Mouse (Mus musculus) small intestine, adult 2 months (tissue): ENCODE measurements around the gene 9930111J21Rik2. TPM values are rescaled to one million over a fixed set of nuclear protein-coding genes. Genes with fewer than 3 reads are reported as not detected.

Experiments used
- H3K27ac ChIP-seq: fragments of 200-500 bp; 2 replicates; pipeline ENCODE4 v1.5.1; 2012; ENCODE audit warnings: low read depth, low read length, control low read depth, inconsistent platforms; ENCODE audit not compliant: insufficient read depth
- H3K27me3 ChIP-seq: fragments of 200-500 bp; 2 replicates; pipeline ENCODE4 v1.6.1; 2012; ENCODE audit warnings: mild to moderate bottlenecking, moderate library complexity, low read length, inconsistent platforms; ENCODE audit not compliant: control insufficient read depth, insufficient read depth
- H3K36me3 ChIP-seq: fragments of 200-500 bp; 2 replicates; pipeline ENCODE4 v1.6.1; 2012; ENCODE audit warnings: mild to moderate bottlenecking, low read length, control low read depth, inconsistent platforms; ENCODE audit not compliant: control insufficient read depth, insufficient read depth
- H3K4me1 ChIP-seq: fragments of 200-500 bp; 2 replicates; pipeline ENCODE4 v1.6.1; 2012; ENCODE audit warnings: low read length, inconsistent platforms, mixed read lengths; ENCODE audit not compliant: control insufficient read depth, insufficient read depth, insufficient read length
- H3K4me3 ChIP-seq: fragments of 200-500 bp; 2 replicates; pipeline ENCODE4 v1.5.1; 2012; ENCODE audit warnings: low read depth, mild to moderate bottlenecking, control low read depth, inconsistent platforms, low read length, moderate library complexity
- CTCF ChIP-seq: fragments of 200-500 bp; IDR thresholded peaks from 2 replicates; pipeline ENCODE4 v1.5.1; 2012; ENCODE audit warnings: low read depth, mild to moderate bottlenecking, control low read depth, inconsistent platforms, low read length, moderate library complexity, mixed read lengths; ENCODE audit not compliant: insufficient replicate concordance, insufficient read length; ENCODE audit errors: extremely low read depth
- POLR2A ChIP-seq: fragments of 200-500 bp; IDR thresholded peaks from 2 replicates; pipeline ENCODE4 v1.6.1; 2012; ENCODE audit warnings: low read depth, mild to moderate bottlenecking, control low read depth, inconsistent platforms, low read length, moderate library complexity
- WGBS: fragments of 180-500 bp; shearing (Covaris S2); methylation state at CpG from one replicate; pipeline ENCODE4 v1.1.7; 2018; 5-methylcytosine and 5-hydroxymethylcytosine counted together
- polyA plus RNA-seq: library from polyadenylated mRNA; depleted of rRNA; stranded (reverse); fragments of >200 nt; gene quantifications from 2 replicates; pipeline ENCODE4 v1.2.3, GENCODE M21; 2012

9930111J21Rik2 gene
- polyA plus RNA-seq, 1 experiment = 0.85 TPM

DNA sequence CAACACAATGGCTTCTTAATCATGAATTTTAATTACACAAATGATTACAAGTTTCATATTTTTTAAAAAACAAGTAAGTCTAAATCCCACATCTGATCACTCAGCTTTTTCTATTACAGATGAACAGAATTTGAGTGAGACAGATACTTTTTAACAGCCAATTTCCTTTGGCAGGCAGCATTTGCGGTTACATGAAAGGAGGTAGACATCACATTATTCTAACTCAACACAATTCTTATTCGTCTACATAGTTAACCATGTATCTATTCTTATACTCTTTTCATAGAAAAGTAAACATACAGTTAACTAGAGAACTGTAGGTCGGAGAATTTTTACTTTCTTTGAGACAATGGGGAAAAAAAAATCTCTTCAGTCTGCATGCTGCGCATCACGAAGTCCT is 39.5 kb upstream of the 9930111J21Rik2 start:
- TF ChIP-seq POLR2A (no peak), CTCF (no peak)
- H3K36me3 ChIP-seq = peaks cover 14% of the 10 kb centered on the region
- H3K4me1 ChIP-seq = peaks cover 22% of the 10 kb centered on the region
- no peak overlapping the region; the same call in 1 of the 2 replicates for H3K27ac ChIP-seq
- H3K4me3 ChIP-seq = no peak overlapping the region
- 79% methylated on average over 5 of the region's 5 CpGs for WGBS
- H3K27me3 ChIP-seq = no peaks in the 10 kb centered on the region

DNA sequence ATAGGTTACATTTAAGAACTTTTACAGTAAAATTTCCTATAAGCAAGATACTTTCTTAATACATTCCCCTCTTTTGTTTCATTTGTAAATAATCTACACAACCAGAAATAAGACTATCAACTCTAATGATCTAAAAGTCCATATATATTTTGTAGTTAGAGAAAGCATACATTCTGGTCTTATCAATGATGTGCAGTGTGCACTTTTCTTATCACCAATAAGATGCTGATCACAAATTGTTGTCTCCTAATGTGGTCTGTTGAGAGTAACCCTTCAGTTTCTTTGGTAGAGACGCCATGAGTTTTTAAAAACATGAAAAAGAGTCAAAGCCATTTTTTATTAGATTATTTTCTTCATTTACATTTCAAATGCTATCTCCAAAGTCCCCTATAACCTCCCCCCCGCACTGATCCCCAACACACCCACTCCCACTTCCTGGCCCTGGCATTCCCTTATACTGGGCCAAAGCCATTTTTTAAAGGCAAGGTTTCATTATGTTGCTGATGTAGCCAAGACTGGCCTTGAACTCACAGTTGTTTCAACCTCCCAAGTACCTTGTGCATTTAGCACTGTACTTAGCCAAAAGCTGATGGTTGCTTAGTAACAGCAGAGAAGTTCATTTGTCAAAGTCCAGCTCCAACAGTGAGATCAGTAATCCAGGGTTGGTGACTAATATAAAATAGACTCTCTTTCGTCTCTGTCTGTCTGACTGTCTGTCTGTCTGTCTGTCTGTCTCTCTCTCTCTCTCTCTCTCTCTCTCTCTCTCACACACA is 38.9 kb upstream of the 9930111J21Rik2 start:
- no peak overlapping the region; the same call in 1 of the 2 replicates for H3K27ac ChIP-seq

DNA sequence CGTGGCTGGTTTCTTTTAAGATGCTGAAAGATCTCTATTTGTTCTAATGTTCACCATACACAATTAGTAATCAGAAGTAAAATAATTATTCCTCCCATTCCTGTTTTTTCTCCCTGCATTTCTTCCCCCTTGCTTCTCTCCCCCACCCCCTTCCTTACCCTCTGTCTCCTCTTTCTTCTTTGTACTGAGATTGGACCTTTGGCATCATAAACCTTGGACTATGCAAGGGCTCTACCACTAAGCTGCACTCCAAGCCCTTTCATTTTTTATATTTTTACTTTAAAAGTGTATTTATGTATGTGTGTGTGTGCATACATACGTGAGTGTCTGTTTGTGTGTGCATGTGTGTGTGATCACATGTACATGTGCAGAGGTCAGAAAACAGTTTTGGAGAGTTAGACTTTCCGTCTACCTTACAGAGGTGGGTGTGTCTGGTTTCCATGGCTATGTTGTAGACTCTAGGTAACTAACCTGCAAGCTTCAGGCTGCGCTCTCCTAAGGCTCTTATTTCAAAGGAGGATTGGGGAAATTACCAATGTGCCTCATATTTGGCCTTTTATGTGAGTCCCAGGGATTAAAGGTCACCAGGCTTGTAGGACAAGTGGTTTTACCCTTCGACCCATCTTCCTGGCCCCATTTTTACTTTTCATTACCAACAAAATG is 38.1 kb upstream of the 9930111J21Rik2 start:
- WGBS = 26% methylated on average over 5 of the region's 5 CpGs
- no peaks in the 10 kb centered on the region for H3K27me3 ChIP-seq
- peaks cover 19% of the 10 kb centered on the region for H3K4me1 ChIP-seq
- H3K27ac ChIP-seq = peak overlapping the region; percentile 31
- H3K4me3 ChIP-seq = no peak overlapping the region
- peaks cover 4% of the 10 kb centered on the region for H3K36me3 ChIP-seq
- no peak for TF ChIP-seq POLR2A
- no peak for TF ChIP-seq CTCF

More for the DNA sequence above, 38.9 kb upstream of the 9930111J21Rik2 start:
- 61% methylated on average over 3 of the region's 3 CpGs for WGBS
- Histone ChIP-seq H3K4me1 (peaks cover 22% of the 10 kb centered on the region), H3K27me3 (no peaks in the 10 kb centered on the region), H3K36me3 (peaks cover 8% of the 10 kb centered on the region), H3K4me3 (no peak overlapping the region)
- TF ChIP-seq CTCF (no peak), POLR2A (no peak)

DNA sequence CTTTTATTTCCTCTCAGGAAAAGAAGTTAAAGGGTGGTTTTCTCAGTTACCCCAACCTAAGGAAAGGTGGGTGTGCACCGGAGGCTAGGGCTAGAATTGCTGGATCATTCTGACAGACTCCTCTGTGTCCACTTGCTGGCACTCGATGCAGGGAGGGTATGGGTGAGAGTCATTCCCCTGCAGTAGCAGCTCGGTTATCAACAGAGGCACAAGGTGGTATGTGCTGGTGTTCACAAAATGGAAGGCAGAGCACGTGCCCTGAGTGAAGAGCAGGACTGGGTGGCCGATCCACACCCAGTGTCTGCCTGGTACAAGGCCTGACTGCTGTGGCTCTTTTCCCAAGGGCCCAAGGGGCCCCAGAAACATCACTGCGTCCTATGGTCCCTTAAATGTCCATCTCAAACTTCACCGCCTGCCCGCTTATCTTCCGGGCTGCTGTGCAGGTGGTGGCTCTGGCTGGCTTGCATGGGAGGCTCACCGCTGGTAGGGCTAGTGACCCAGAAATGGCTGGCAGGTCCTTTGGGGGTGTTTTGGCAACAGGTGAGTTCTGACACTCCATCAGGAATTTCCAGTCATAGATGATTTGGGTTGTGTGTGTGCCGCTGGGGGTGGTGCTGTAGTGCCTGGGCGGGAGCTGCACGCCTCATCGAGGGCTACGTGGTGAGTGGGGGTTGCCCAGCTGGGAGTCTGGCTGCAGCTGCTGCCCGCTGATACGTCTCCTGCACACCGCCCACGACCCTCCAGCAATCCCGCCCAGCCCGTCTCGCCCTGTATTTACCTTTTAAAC is 37.0 kb upstream of the 9930111J21Rik2 start:
- Histone ChIP-seq H3K27ac (peak overlapping the region; percentile 85), H3K4me1 (peaks cover 20% of the 10 kb centered on the region), H3K27me3 (no peaks in the 10 kb centered on the region), H3K4me3 (peak overlapping the region; percentile 69), H3K36me3 (0 out of 2 replicates have a peak, but pooled peaks cover 3% of the 10 kb centered on the region)
- TF ChIP-seq CTCF (no peak), POLR2A (no peak)
- WGBS = 9% methylated on average over 22 of the region's 22 CpGs

DNA sequence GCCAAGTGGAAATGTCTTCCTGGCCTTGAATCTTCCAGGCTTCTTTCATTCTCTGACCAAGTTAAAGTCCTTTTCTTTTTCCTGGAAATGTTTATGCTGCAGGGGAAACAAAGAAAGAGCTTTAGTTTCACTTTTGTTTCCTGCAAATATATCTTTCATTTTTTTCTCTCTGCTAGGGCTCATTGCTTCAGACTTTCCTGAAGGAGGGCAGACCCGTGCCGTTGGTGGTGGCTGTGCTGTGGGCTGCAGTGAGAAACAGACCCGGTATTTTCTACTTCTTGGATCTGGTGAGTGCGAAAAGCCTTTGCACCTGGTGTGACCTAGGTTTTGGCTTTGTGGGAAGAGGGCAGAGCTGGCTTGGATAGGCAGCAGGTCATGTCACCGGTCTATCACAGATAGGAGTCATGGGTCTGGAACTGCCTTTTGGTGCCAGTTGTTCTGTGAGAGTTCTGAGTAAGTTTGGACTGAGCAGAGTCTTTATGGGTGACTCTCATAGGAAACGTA is 35.9 kb upstream of the 9930111J21Rik2 start:
- peak overlapping the region; percentile 85 for H3K27ac ChIP-seq
- H3K4me1 ChIP-seq = peaks cover 20% of the 10 kb centered on the region
- WGBS = 15% methylated on average over 6 of the region's 6 CpGs
- peak overlapping the region; percentile 63 for H3K4me3 ChIP-seq
- no peak for TF ChIP-seq CTCF
- no peak; the same call in 1 of the 2 replicates for TF ChIP-seq POLR2A
- H3K36me3 ChIP-seq = 0 out of 2 replicates have a peak, but pooled peaks cover 3% of the 10 kb centered on the region
- no peaks in the 10 kb centered on the region for H3K27me3 ChIP-seq

DNA sequence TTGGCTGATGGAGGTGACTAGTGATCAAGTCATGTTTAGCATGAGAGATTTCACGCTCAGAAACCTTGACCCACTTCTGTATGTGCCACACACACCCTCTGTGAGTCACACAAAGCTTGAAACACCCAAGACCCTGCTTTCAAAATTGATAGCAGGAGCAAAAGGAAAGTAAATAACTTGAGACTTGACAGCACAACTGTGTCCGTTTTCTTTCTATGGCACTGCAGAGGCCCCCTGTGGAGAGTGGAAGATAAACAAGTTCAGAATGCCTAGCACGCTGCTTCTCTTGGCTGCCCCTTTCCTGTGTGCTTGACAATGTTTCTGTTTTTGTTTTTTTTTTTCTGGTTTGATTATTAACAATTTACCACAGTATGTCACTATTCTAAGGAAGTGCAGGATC is 33.8 kb upstream of the 9930111J21Rik2 start:
- TF ChIP-seq CTCF (no peak), POLR2A (no peak)
- H3K36me3 ChIP-seq = no peaks in the 10 kb centered on the region
- WGBS = 29% methylated on average over 3 of the region's 3 CpGs
- no peak overlapping the region for H3K4me3 ChIP-seq
- peak overlapping the region; percentile 57; the same call in 1 of the 2 replicates for H3K27ac ChIP-seq
- H3K4me1 ChIP-seq = peaks cover 19% of the 10 kb centered on the region
- H3K27me3 ChIP-seq = no peaks in the 10 kb centered on the region
